10 mouse cellular contexts compared by ENCODE assay signal in the genomic region with DNA sequence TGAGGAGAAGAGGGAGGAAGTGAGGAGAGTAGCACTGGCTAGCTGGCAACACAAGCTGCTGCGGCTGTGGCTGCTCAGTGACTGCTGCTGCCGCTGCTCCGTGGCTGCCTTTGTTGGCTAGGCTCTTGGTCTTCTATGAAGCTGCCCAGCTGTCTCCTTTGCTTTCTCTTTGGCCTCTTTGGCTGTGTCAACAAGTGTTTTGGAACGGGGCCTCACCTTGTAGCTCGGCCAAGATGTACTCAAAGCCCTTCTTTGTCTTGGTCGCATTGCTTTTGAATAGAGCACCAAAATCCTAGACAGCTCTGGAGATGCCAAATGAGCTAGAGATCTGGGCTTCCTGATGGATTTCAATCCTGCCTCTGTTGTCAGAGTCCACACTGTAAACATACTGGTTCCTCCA. TPM values are rescaled to one million over a fixed set of nuclear protein-coding genes. Genes with fewer than 3 reads are reported as not detected.
DNase-seq lines count a peak whose midpoint lies in the region; ATAC-seq lines count a peak whose summit lies in the region.
"Had no signal": no experiment of that assay in that cellular context is flagged by ENCODE, and none has a peak within 500 bp of the region (broad histone marks: within the 10 kb centered on the region; RNA-seq: fewer than 3 reads in every experiment).

No protein-coding gene starts in this region.

- H3K27ac ChIP-seq in forebrain, embryonic 16.5 days (ENCODE audit: low read length), result no peak overlapping the region
- H3K27ac ChIP-seq: midbrain, embryonic 12.5 days had no signal

- no peaks in the 10 kb centered on the region for H3K36me3 ChIP-seq in megakaryocyte, embryonic 14.5 days (replicated peaks; ENCODE audit: low read length)
- no peaks in the 10 kb centered on the region for H3K36me3 ChIP-seq in forebrain, embryonic 16.5 days (ENCODE audit: control insufficient read depth, insufficient read depth)
- H3K36me3 ChIP-seq: midbrain, embryonic 12.5 days had no signal

- H3K4me1 ChIP-seq in megakaryocyte, embryonic 14.5 days, result no peaks in the 10 kb centered on the region
- H3K4me1 ChIP-seq in forebrain, embryonic 16.5 days (replicated peaks; ENCODE audit: control insufficient read depth, insufficient read depth, low read length), result no peaks in the 10 kb centered on the region
- H3K4me1 ChIP-seq: midbrain, embryonic 12.5 days had no signal

- no peak overlapping the region for H3K4me2 ChIP-seq in forebrain, embryonic 16.5 days (ENCODE audit: low read length)
- H3K4me2 ChIP-seq: midbrain, embryonic 12.5 days had no signal

- WGBS in forebrain, embryonic 16.5 days, result 30% methylated on average over 6 of the region's 6 CpGs

- ATAC-seq in megakaryocyte, adult 5-6 weeks (ENCODE audit: poor library complexity, severe bottlenecking), result no peak
- peak; percentile 96 for ATAC-seq in forebrain, embryonic 16.5 days
- ATAC-seq: Patski had no signal

- H3K4me3 ChIP-seq in megakaryocyte, embryonic 14.5 days (replicated peaks), result peak overlapping the region; percentile 69
- H3K4me3 ChIP-seq in forebrain, embryonic 16.5 days (replicated peaks; ENCODE audit: low read length), result no peak overlapping the region
- H3K4me3 ChIP-seq: midbrain, embryonic 12.5 days had no signal

- H3K9ac ChIP-seq in forebrain, embryonic 16.5 days (replicated peaks; ENCODE audit: low read depth, low read length), result no peak overlapping the region
- H3K9ac ChIP-seq: midbrain, embryonic 12.5 days had no signal

- H3K9me3 ChIP-seq in megakaryocyte, embryonic 14.5 days, result peaks cover 16% of the 10 kb centered on the region
- H3K9me3 ChIP-seq in forebrain, embryonic 16.5 days (ENCODE audit: control insufficient read depth, low read length), result no peaks in the 10 kb centered on the region
- H3K9me3 ChIP-seq: midbrain, embryonic 12.5 days had no signal

- no peaks in the 10 kb centered on the region for H3K27me3 ChIP-seq in megakaryocyte, embryonic 14.5 days (replicated peaks)
- H3K27me3 ChIP-seq in forebrain, embryonic 16.5 days (replicated peaks; ENCODE audit: control insufficient read depth, insufficient read depth, low read length), result no peaks in the 10 kb centered on the region
- H3K27me3 ChIP-seq: midbrain, embryonic 12.5 days; Patski had no signal

- peak; percentile 80 to 84 for DNase-seq in layer of hippocampus, adult 8-10 months (ENCODE audit: low spot score in 2 of 2)
- peak; percentile 43 for DNase-seq in lung, postnatal 25 days (ENCODE audit: low spot score)
- DNase-seq in embryo, embryonic 10 days (ENCODE audit: low spot score), result no peak
- no peak for DNase-seq in adrenal gland, postnatal 4 days (ENCODE audit: low spot score in 2 of 2)
- no peak for DNase-seq in kidney, adult 8-10 months

RNA-seq across cellular contexts. Expression of gene Lpcat4, which starts 29.1 kb away (rescaled TPM):
- polyA plus RNA-seq in megakaryocyte, embryonic 14.5 days (2012; ENCODE audit: insufficient read depth, low replicate concordance), result 23.4 and 31.6 TPM in 2 replicates
- total RNA-seq in megakaryocyte, adult 5-6 weeks (2015), result 27.0 and 44.0 TPM in 2 replicates
- 11.8 and 18.9 TPM in 2 replicates for total RNA-seq in megakaryocyte, adult 5-6 weeks (2017)
- 13.3 and 15.9 TPM in 2 replicates for polyA plus RNA-seq in forebrain, embryonic 16.5 days (2015; fragmentation: Nextera tagmentation; extraction: Ambion mirVana)
- total RNA-seq in layer of hippocampus, adult 8-10 months (2022), result 10 to 100 TPM; 82.2 to 88.5 (median 84.5) TPM
- total RNA-seq in adrenal gland, postnatal 4 days (2021), result 10 to 100 TPM in 1 of 2 experiments, 1 to 10 TPM in 1; 8.2 to 12.5 TPM

RNA-seq across cellular contexts. Expression of gene Nutm1, which starts 48.9 kb away (rescaled TPM):
- polyA plus RNA-seq in megakaryocyte, embryonic 14.5 days (2012; ENCODE audit: insufficient read depth, low replicate concordance), result 0.88 TPM in 1 of 2 replicates, not detected in the other
- not detected in 2 replicates for total RNA-seq in megakaryocyte, adult 5-6 weeks (2015)
- total RNA-seq in megakaryocyte, adult 5-6 weeks (2017), result not detected in 2 replicates
- polyA plus RNA-seq in forebrain, embryonic 16.5 days (2015; fragmentation: Nextera tagmentation; extraction: Ambion mirVana), result not detected in 2 replicates
- total RNA-seq in layer of hippocampus, adult 8-10 months (2022), result not detected
- total RNA-seq in adrenal gland, postnatal 4 days (2021), result not detected
- polyA plus RNA-seq: midbrain, embryonic 12.5 days had no signal

RNA-seq across cellular contexts. Expression of gene Nop10, which starts 51.6 kb away (rescaled TPM):
- 4.9 and 25.7 TPM in 2 replicates for polyA plus RNA-seq in megakaryocyte, embryonic 14.5 days (2012; ENCODE audit: insufficient read depth, low replicate concordance)
- 48.1 and 56.2 TPM in 2 replicates for total RNA-seq in megakaryocyte, adult 5-6 weeks (2015)
- 72.9 and 74.8 TPM in 2 replicates for total RNA-seq in megakaryocyte, adult 5-6 weeks (2017)
- polyA plus RNA-seq in forebrain, embryonic 16.5 days (2015; fragmentation: Nextera tagmentation; extraction: Ambion mirVana), result 157 and 169 TPM in 2 replicates
- 10 to 100 TPM; 44.3 to 56.8 (median 50.6) TPM for total RNA-seq in layer of hippocampus, adult 8-10 months (2022)
- total RNA-seq in adrenal gland, postnatal 4 days (2021), result 10 to 100 TPM; 89.3 to 93.9 TPM

RNA-seq across cellular contexts. Expression of gene Slc12a6, which starts 55.5 kb away (rescaled TPM):
- 0.71 and 2.6 TPM in 2 replicates for polyA plus RNA-seq in megakaryocyte, embryonic 14.5 days (2012; ENCODE audit: insufficient read depth, low replicate concordance)
- 108 and 110 TPM in 2 replicates for total RNA-seq in megakaryocyte, adult 5-6 weeks (2015)
- 111 and 132 TPM in 2 replicates for total RNA-seq in megakaryocyte, adult 5-6 weeks (2017)
- polyA plus RNA-seq in forebrain, embryonic 16.5 days (2015; fragmentation: Nextera tagmentation; extraction: Ambion mirVana), result 18.5 and 20.1 TPM in 2 replicates
- 100 to 1,000 TPM in 3 of 4 experiments, 10 to 100 TPM in 1; 92.5 to 117 (median 109) TPM for total RNA-seq in layer of hippocampus, adult 8-10 months (2022)
- 10 to 100 TPM; 52.8 to 54.2 TPM for total RNA-seq in adrenal gland, postnatal 4 days (2021)

RNA-seq across cellular contexts. Expression of gene Gm21985, which starts 56.0 kb away (rescaled TPM):
- not detected in 2 replicates for polyA plus RNA-seq in megakaryocyte, embryonic 14.5 days (2012; ENCODE audit: insufficient read depth, low replicate concordance)
- not detected in 2 replicates for total RNA-seq in megakaryocyte, adult 5-6 weeks (2015)
- 0.24 and 0.95 TPM in 2 replicates for total RNA-seq in megakaryocyte, adult 5-6 weeks (2017)
- not detected in 2 replicates for polyA plus RNA-seq in forebrain, embryonic 16.5 days (2015; fragmentation: Nextera tagmentation; extraction: Ambion mirVana)
- 1 to 10 TPM in 3 of 4 experiments, under 1 TPM in 1; 0.96 to 3.1 (median 2.8) TPM for total RNA-seq in layer of hippocampus, adult 8-10 months (2022)
- total RNA-seq in adrenal gland, postnatal 4 days (2021), result not detected
- polyA plus RNA-seq: midbrain, embryonic 12.5 days had no signal

Comparison
In these comparisons a context has a peak if more than half of its experiments do, and no peak if none do; other contexts are left out.
1. DNase-seq: peak in layer of hippocampus, adult 8-10 months (2 of 2) and lung, postnatal 25 days (single experiment); none in embryo, embryonic 10 days (single experiment), adrenal gland, postnatal 4 days (0 of 2) and kidney, adult 8-10 months (0 of 2).